Mouse (Mus musculus): Measurements from ENCODE around the gene Nlgn1. TPM values are rescaled to one million over a fixed set of nuclear protein-coding genes. Genes with fewer than 3 reads are reported as not detected.

Gene Nlgn1
- polyA plus RNA-seq, 1 experiment = 0.15 TPM

DNA sequence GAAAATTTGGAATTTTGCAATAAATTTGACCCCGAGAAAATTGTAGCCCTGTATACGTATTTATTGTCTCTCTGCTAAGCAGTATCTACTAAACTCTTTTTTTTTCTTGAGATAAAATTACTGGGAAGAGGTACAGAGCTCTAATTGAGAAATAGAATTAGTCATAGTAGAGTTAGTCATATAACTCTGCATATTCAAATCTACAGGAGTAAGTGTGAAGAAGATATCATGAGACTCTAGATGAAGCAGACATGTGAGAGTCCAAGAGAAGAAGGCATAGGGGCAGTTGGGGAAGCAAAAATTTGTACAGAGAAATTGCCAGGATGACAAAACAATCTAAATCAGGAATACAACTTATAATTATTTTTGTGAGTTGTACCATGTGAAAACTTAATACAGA is 648.6 kb downstream of the Nlgn1 start:
- no peak for DNase-seq
- WGBS = 91% methylated on average over 2 of the region's 2 CpGs

DNA sequence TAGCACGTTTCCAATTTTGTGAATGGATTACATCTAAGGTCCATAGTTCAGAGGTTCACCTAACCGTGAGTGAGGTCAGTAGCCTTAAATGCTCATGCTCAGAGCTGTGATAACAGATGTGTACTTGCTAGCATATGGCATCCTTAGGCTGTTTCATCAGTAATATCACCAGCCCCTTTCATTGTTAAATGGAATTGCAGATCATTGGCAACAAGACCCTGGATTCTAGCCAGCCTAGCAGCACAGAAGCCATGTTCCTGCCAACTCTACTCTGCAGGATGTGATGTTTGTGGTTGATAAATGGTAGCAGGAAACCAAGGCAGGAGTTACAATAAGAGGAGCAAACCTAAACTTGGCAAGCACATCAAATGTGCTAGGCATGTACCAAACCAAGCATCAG is 652.9 kb downstream of the Nlgn1 start:
- DNase-seq = no peak
- no peak for TF ChIP-seq POLR2A (IDR thresholded peaks at IDR 0.05; ENCODE audit: borderline replicate concordance, extremely low read depth, low read depth, low read length)
- TF ChIP-seq CTCF (IDR thresholded peaks at IDR 0.05; ENCODE audit: insufficient read depth, low read length) = no peak
- Histone ChIP-seq H3K4me3 (replicated peaks; ENCODE audit: extremely low read depth, low read depth, low read length) (no peak overlapping the region), H3K4me1 (ENCODE audit: control insufficient read depth, insufficient read depth, low read length) (no peaks in the 10 kb centered on the region)
- WGBS = 45% methylated on average over 2 of the region's 2 CpGs

More for the DNA sequence above, 648.6 kb downstream of the Nlgn1 start:
- Histone ChIP-seq H3K4me3 (replicated peaks; ENCODE audit: extremely low read depth, low read depth, low read length) (no peak overlapping the region), H3K4me1 (ENCODE audit: control insufficient read depth, insufficient read depth, low read length) (no peaks in the 10 kb centered on the region)
- TF ChIP-seq CTCF (IDR thresholded peaks at IDR 0.05; ENCODE audit: insufficient read depth, low read length) (no peak), POLR2A (IDR thresholded peaks at IDR 0.05; ENCODE audit: borderline replicate concordance, extremely low read depth, low read depth, low read length) (no peak)

- DNase-seq = no peak
- WGBS = 66% methylated on average over 10 of the region's 10 CpGs
- no peak for TF ChIP-seq POLR2A (IDR thresholded peaks at IDR 0.05; ENCODE audit: borderline replicate concordance, extremely low read depth, low read depth, low read length)
- no peak for TF ChIP-seq CTCF (IDR thresholded peaks at IDR 0.05; ENCODE audit: insufficient read depth, low read length)
- no peak overlapping the region for H3K4me3 ChIP-seq (replicated peaks; ENCODE audit: extremely low read depth, low read depth, low read length)
- no peaks in the 10 kb centered on the region for H3K4me1 ChIP-seq (ENCODE audit: control insufficient read depth, insufficient read depth, low read length)
Measured at GRCm38 (mm10) chr3:25675888-25676287, 656.4 kb downstream of the Nlgn1 start.

GRCm38 (mm10) chr3:25675069-25675468 is 657.2 kb downstream of the Nlgn1 start:
- TF ChIP-seq POLR2A (IDR thresholded peaks at IDR 0.05; ENCODE audit: borderline replicate concordance, extremely low read depth, low read depth, low read length) (no peak), CTCF (IDR thresholded peaks at IDR 0.05; ENCODE audit: insufficient read depth, low read length) (peak; percentile 68)
- WGBS = 56% methylated on average over 3 of the region's 3 CpGs
- DNase-seq = peak; percentile 20
- H3K4me3 ChIP-seq (replicated peaks; ENCODE audit: extremely low read depth, low read depth, low read length) = no peak overlapping the region
- no peaks in the 10 kb centered on the region for H3K4me1 ChIP-seq (ENCODE audit: control insufficient read depth, insufficient read depth, low read length)

- H3K4me3 ChIP-seq (replicated peaks; ENCODE audit: extremely low read depth, low read depth, low read length) = no peak overlapping the region
- no peaks in the 10 kb centered on the region for H3K4me1 ChIP-seq (ENCODE audit: control insufficient read depth, insufficient read depth, low read length)
- WGBS = 54% methylated on average over 5 of the region's 5 CpGs
- TF ChIP-seq CTCF (IDR thresholded peaks at IDR 0.05; ENCODE audit: insufficient read depth, low read length) (no peak), POLR2A (IDR thresholded peaks at IDR 0.05; ENCODE audit: borderline replicate concordance, extremely low read depth, low read depth, low read length) (no peak)
- DNase-seq = no peak
Measured at GRCm38 (mm10) chr3:25673408-25673807, 658.9 kb downstream of the Nlgn1 start.

- H3K4me3 ChIP-seq (replicated peaks; ENCODE audit: extremely low read depth, low read depth, low read length) = no peak overlapping the region
- TF ChIP-seq POLR2A (IDR thresholded peaks at IDR 0.05; ENCODE audit: borderline replicate concordance, extremely low read depth, low read depth, low read length) = no peak
- TF ChIP-seq CTCF (IDR thresholded peaks at IDR 0.05; ENCODE audit: insufficient read depth, low read length) = no peak
- 62% methylated on average over 4 of the region's 4 CpGs for WGBS
- DNase-seq = no peak
- H3K4me1 ChIP-seq (ENCODE audit: control insufficient read depth, insufficient read depth, low read length) = no peaks in the 10 kb centered on the region
Measured at GRCm38 (mm10) chr3:25672779-25673178, 659.5 kb downstream of the Nlgn1 start.

DNA sequence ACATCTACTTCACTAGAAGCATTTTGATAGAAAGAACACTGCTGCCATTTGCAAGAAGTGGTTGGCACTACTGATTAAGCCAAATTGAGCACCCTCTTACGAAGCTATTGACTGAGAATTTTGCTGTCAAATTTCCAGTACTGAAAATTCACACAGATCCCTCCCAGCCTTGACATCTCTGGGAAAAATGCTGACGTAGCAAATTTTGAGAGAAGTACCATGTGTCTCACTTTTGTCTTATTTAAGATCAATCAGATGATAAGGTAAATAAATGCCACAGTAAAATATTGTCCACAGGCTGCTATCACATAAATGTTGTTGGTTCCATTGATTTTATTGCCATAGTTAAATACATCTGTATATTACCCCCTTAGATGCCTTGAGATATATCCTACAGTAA is 668.8 kb downstream of the Nlgn1 start:
- Histone ChIP-seq H3K4me1 (ENCODE audit: control insufficient read depth, insufficient read depth, low read length) (no peaks in the 10 kb centered on the region), H3K4me3 (replicated peaks; ENCODE audit: extremely low read depth, low read depth, low read length) (no peak overlapping the region)
- no peak for TF ChIP-seq POLR2A (IDR thresholded peaks at IDR 0.05; ENCODE audit: borderline replicate concordance, extremely low read depth, low read depth, low read length)
- no peak for TF ChIP-seq CTCF (IDR thresholded peaks at IDR 0.05; ENCODE audit: insufficient read depth, low read length)
- DNase-seq = no peak
- WGBS = 76% methylated on average over 2 of the region's 2 CpGs

- WGBS = 90% methylated on average over 3 of the region's 3 CpGs
- no peaks in the 10 kb centered on the region for H3K4me1 ChIP-seq (ENCODE audit: control insufficient read depth, insufficient read depth, low read length)
- H3K4me3 ChIP-seq (replicated peaks; ENCODE audit: extremely low read depth, low read depth, low read length) = no peak overlapping the region
- no peak for DNase-seq
- no peak for TF ChIP-seq POLR2A (IDR thresholded peaks at IDR 0.05; ENCODE audit: borderline replicate concordance, extremely low read depth, low read depth, low read length)
- TF ChIP-seq CTCF (IDR thresholded peaks at IDR 0.05; ENCODE audit: insufficient read depth, low read length) = no peak
Measured at GRCm38 (mm10) chr3:25660285-25660684, 672.0 kb downstream of the Nlgn1 start.

GRCm38 (mm10) chr3:25658006-25658405 is 674.3 kb downstream of the Nlgn1 start:
- Histone ChIP-seq H3K4me1 (ENCODE audit: control insufficient read depth, insufficient read depth, low read length) (no peaks in the 10 kb centered on the region), H3K4me3 (replicated peaks; ENCODE audit: extremely low read depth, low read depth, low read length) (no peak overlapping the region)
- TF ChIP-seq POLR2A (IDR thresholded peaks at IDR 0.05; ENCODE audit: borderline replicate concordance, extremely low read depth, low read depth, low read length) (no peak), CTCF (IDR thresholded peaks at IDR 0.05; ENCODE audit: insufficient read depth, low read length) (no peak)
- WGBS = 90% methylated on average over 14 of the region's 14 CpGs
- no peak for DNase-seq

- 88% methylated on average over 11 of the region's 11 CpGs for WGBS
- no peak overlapping the region for H3K4me3 ChIP-seq (replicated peaks; ENCODE audit: extremely low read depth, low read depth, low read length)
- no peaks in the 10 kb centered on the region for H3K4me1 ChIP-seq (ENCODE audit: control insufficient read depth, insufficient read depth, low read length)
- TF ChIP-seq POLR2A (IDR thresholded peaks at IDR 0.05; ENCODE audit: borderline replicate concordance, extremely low read depth, low read depth, low read length) (no peak), CTCF (IDR thresholded peaks at IDR 0.05; ENCODE audit: insufficient read depth, low read length) (no peak)
- DNase-seq = no peak
Measured at GRCm38 (mm10) chr3:25657074-25657473, 675.2 kb downstream of the Nlgn1 start.
